Mouse (Mus musculus) NIH3T3 (cell line): ENCODE data around the gene Sipa1l2.

Experiments
- DNase-seq: peaks from one replicate; pipeline ENCODE4 v3.0.0-alpha.2; 2012; ENCODE audit warnings: low read depth

The Sipa1l2 gene

DNA sequence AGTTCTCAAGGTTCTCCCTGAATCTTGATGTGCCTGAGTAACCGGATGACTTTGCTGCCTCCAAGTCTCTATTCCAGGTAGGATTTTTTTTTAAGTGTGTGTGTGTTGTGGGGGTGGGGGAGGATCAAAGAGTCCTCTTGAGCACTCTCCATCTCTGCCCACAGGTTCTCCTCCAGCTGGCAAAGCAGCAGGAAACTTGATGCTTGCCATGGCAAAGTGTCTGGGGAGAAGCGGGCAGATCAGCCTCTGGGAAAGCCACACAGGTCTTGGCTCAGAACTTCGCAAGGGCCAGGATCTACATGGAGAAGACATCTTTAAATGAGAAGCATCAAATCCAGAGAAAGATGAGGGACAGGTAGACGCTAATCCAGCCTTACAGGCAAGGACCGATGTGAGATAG is 10.8 kb upstream of the Sipa1l2 start:
- DNase-seq, result no peak

DNA sequence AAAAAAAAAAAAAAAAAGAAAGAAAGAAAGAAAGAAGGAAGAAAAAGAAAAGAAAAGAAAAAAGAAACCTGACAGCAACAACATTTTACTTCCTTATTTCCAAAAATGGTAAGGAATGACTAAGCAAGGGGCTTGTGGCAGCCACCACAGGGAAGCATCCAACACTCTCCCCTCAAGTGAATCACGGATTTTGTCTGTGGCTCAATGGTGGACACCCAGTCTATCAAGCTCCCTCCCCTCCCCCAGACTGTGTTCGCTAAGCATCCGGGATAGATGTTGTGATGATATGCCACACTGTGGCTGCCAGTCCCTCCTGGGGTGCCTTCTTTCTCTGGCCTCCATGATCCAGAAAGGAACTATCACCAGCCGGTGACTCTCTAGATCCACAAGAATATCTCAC is 6.5 kb upstream of the Sipa1l2 start:
- no peak for DNase-seq

- peak; percentile 69 for DNase-seq
Measured at GRCm38 (mm10) chr8:125574280-125574679, 4.7 kb upstream of the Sipa1l2 start.

- no peak for DNase-seq
Measured at GRCm38 (mm10) chr8:125572246-125572645, 2.6 kb upstream of the Sipa1l2 start.

DNA sequence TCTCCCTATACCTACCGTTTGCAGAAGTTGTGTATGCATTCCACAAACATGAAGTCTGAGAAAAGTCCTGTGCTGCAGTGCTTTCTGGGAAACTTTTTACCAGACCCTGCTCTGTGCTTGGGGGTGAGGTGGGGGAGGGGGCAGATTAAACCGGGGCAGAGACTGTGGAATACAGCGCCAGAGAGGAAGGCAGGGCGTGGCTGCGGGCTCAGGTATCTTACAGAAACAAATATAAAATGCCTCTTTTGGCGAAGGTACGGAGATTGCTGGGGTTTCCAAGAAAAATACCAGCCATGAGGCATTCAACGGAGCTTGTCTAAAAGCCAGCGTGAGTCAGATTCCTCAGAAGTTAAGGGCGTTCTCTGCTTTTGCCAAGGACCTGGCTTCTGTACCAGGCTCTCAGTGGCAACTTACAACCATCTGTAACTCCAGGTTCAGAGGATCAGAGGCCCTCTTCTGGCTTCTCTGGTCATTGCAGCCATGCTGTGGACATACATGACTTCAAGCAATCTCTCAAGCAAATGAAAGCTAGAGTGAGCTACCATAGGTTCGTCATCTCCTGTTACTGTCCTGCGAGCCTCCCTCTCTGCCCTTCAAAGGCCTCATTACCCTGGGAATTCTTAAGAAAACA is 1.3 kb upstream of the Sipa1l2 start:
- DNase-seq, result peak; percentile 58

DNA sequence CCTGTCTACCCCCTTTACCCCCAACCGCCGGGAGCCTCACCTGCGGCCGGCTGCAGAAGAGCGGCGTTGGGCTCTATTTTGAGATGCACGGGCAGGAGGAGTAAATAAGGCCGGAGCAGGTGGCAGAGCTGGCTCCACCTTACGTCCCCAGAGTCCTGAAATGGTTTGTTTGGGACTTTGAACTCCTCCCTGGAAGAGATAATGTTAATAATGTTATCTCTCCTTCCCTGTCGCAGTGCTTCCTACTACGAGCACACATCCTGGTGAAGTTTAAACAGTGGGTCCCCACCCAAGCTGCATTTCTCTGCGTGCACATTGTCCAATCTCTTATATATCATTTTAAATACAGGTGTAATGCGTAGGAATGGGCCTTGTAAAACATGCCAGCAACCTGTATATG is 781 bp upstream of the Sipa1l2 start:
- no peak for DNase-seq

GRCm38 (mm10) chr8:125568851-125569532 is 616 bp downstream of the Sipa1l2 start:
- DNase-seq, result peak; percentile 86

DNA sequence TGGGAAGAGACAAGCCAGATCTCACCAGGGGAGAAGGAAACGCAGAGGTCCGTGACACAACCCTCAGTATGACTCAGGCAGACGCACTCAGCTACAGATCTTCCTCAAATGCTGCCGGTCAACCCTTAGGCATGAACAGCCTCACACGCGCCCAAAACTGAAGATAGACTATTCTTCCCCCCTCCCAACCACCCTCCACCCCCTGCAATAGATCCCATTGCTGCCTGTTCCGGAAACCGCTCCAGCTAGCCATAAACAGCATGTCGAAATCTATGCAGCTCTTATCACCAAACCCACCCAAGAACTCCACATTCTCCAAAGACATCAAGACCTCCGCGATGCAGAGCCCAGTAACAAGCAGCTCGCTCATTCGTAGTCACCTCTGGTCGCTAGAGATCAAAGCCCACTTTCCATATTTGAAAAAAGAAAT is 1.2 kb downstream of the Sipa1l2 start:
- DNase-seq, result peak; percentile 70

DNA sequence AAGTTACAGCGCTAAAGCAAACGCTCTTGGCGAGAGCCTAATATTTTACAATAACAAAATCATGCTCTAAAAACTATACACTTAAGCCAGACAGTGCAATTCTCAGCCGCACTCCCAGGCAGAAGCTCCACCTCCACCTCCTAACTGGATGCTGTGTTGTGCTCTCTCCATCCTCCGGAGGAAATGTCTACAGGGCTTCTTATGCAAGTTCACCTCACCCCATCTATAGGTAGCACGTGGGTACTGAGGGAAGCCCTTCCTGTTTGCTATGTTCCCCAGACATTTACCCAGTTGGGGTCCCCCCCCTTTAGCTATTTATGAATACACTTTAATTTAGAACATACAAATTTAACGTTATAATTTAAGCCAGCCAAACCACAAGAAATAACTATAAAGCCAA is 2.0 kb downstream of the Sipa1l2 start:
- DNase-seq, result peak; percentile 54

- no peak for DNase-seq
Measured at GRCm38 (mm10) chr8:125562878-125563277, 6.7 kb downstream of the Sipa1l2 start.

GRCm38 (mm10) chr8:125560825-125561490 is 8.7 kb downstream of the Sipa1l2 start:
- no peak for DNase-seq

- no peak for DNase-seq
Measured at GRCm38 (mm10) chr8:125559066-125559653, 10.4 kb downstream of the Sipa1l2 start.

- peak; percentile 71 for DNase-seq
Measured at GRCm38 (mm10) chr8:125558109-125559065, 11.2 kb downstream of the Sipa1l2 start.

GRCm38 (mm10) chr8:125557391-125558108 is 12.1 kb downstream of the Sipa1l2 start:
- peak; percentile 53 for DNase-seq

- no peak for DNase-seq
Measured at GRCm38 (mm10) chr8:125556706-125557105, 12.9 kb downstream of the Sipa1l2 start.

DNA sequence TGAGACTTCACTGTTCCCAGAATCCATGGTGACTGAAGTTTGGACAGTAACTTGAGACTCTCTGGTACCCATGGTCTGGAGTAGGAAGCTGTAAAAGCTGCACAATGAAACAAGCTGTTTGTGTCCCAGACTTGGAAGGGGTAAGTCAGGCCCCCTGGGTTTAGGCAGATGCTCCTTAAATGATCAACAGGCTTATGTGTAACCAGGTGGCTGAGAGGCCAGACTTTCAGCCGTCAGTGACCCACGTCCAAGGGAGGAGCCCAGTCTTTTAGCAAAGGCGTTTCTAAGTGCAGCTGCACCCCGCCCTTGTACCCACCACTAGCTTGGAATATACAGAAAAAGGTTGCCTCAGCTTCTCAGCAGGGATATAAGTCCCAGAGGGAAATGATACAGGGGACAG is 19.0 kb downstream of the Sipa1l2 start:
- no peak for DNase-seq

- no peak for DNase-seq
Measured at GRCm38 (mm10) chr8:125547296-125547695, 22.3 kb downstream of the Sipa1l2 start.

DNA sequence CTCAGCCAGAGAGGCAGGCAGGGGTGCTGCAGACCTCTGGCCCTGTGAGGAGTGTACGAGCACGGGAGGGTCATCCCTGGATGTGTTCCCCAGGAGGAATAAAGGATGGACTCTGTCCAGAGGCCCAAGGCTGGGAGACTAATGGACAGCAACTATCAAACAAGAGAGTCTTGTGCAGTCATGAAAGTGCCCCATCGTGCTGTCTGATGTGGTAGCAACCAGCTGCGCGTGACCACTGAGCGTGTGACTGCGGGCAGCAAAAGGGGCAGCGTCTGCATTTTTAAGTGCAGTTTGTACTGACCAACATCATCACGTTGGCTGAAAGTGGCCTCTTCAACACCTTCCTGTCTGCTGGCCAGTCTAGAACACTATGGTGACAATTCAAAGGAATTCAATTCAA is 23.7 kb downstream of the Sipa1l2 start:
- DNase-seq, result no peak

GRCm38 (mm10) chr8:125542893-125543613 is 26.6 kb downstream of the Sipa1l2 start:
- no peak for DNase-seq
